Mouse (Mus musculus) MEL (cell line): ENCODE results near the gene Arid5a. TPM values are rescaled to one million over a fixed set of nuclear protein-coding genes. Genes with fewer than 3 reads are reported as not detected.

ENCODE experiments used
- DNase-seq: peaks from one replicate; pipeline ENCODE4 v3.0.0; 2011; ENCODE audit warnings: low read depth, low spot score
- H3K27ac ChIP-seq: 2 replicates; pipeline ENCODE4 v1.5.1; 2012; ENCODE audit warnings: low read depth, mild to moderate bottlenecking, control low read depth, low read length, moderate library complexity; ENCODE audit not compliant: control insufficient read depth
- H3K27me3 ChIP-seq, 2 experiments: fragments of 150-350 bp in 1 of 2; sonication (generic) in 1 of 2; 2 replicates each; pipeline ENCODE4 v1.6.1; 2012; ENCODE audit warnings: low read length in 2 of 2, mild to moderate bottlenecking in 2 of 2, improper control_type of control experiment in 1 of 2, moderate library complexity in 1 of 2; ENCODE audit not compliant: insufficient read depth in 2 of 2, control insufficient read depth in 1 of 2
- H3K36me3 ChIP-seq, 2 experiments: 2 replicates each; pipeline ENCODE4 v1.6.1; 2012 to 2014; ENCODE audit warnings: low read length in 2 of 2, improper control_type of control experiment in 1 of 2, inconsistent platforms in 1 of 2, mild to moderate bottlenecking in 1 of 2; ENCODE audit not compliant: insufficient read depth in 2 of 2, control insufficient read depth in 1 of 2
- H3K4me1 ChIP-seq, 2 experiments: fragments of 150-350 bp in 1 of 2; sonication (generic) in 1 of 2; 2 replicates each; pipeline ENCODE4 v1.6.1; 2012; ENCODE audit warnings: low read length in 2 of 2, improper control_type of control experiment in 1 of 2, mild to moderate bottlenecking in 1 of 2; ENCODE audit not compliant: insufficient read depth in 2 of 2, control insufficient read depth in 1 of 2
- H3K4me3 ChIP-seq, 2 experiments: fragments of 150-350 bp in 1 of 2; sonication (generic) in 1 of 2; 2 replicates each; pipeline ENCODE4 v1.5.1; 2012; ENCODE audit warnings: low read depth in 2 of 2, low read length in 2 of 2, mild to moderate bottlenecking in 2 of 2, moderate library complexity in 2 of 2, control low read depth in 1 of 2, improper control_type of control experiment in 1 of 2; ENCODE audit not compliant: control insufficient read depth in 1 of 2, insufficient read depth in 1 of 2
- H3K79me2 ChIP-seq: 2 replicates; pipeline ENCODE4 v1.6.1; 2012; ENCODE audit warnings: mild to moderate bottlenecking, low read length, moderate library complexity; ENCODE audit not compliant: control insufficient read depth, poor library complexity, insufficient read depth
- H3K9ac ChIP-seq: 2 replicates; pipeline ENCODE4 v1.6.1; 2012; ENCODE audit warnings: low read depth, mild to moderate bottlenecking, control low read depth, low read length, moderate library complexity; ENCODE audit not compliant: control insufficient read depth, poor library complexity, severe bottlenecking
- H3K9me3 ChIP-seq: fragments of 150-350 bp; sonication (generic); replicated peaks from 2 replicates; pipeline ENCODE4 v1.6.1; 2012; ENCODE audit warnings: mild to moderate bottlenecking, low read length, improper control_type of control experiment, moderate library complexity; ENCODE audit not compliant: insufficient read depth
- BHLHE40 ChIP-seq: IDR thresholded peaks from 2 replicates; pipeline ENCODE4 v1.6.1; 2012; ENCODE audit warnings: low read depth, mild to moderate bottlenecking, inconsistent platforms, low read length, improper control_type of control experiment, borderline replicate concordance
- CHD1 ChIP-seq: IDR thresholded peaks from 2 replicates; pipeline ENCODE4 v1.6.1; 2012; ENCODE audit warnings: low read depth, mild to moderate bottlenecking, inconsistent platforms, low read length, improper control_type of control experiment
- CHD2 ChIP-seq: IDR thresholded peaks from 2 replicates; pipeline ENCODE4 v1.6.1; 2011; ENCODE audit warnings: low read length, improper control_type of control experiment
- E2F4 ChIP-seq: IDR thresholded peaks from 2 replicates; pipeline ENCODE4 v1.6.1; 2011; ENCODE audit warnings: low read depth, low read length, improper control_type of control experiment, borderline replicate concordance
- ELF1 ChIP-seq: IDR thresholded peaks from 2 replicates; pipeline ENCODE4 v1.6.1; 2014; ENCODE audit warnings: low read depth, mild to moderate bottlenecking, inconsistent platforms, low read length, improper control_type of control experiment, moderate library complexity
- EP300 ChIP-seq, 2 experiments: IDR thresholded peaks; 2 replicates each; pipeline ENCODE4 v1.6.1; 2011; ENCODE audit warnings: improper control_type of control experiment in 2 of 2, low read length in 2 of 2, low read depth in 1 of 2, mild to moderate bottlenecking in 1 of 2
- ETS1 ChIP-seq: IDR thresholded peaks from 2 replicates; pipeline ENCODE4 v1.6.1; 2012; ENCODE audit warnings: low read depth, mild to moderate bottlenecking, inconsistent platforms, low read length, improper control_type of control experiment, moderate library complexity
- GATA1 ChIP-seq: IDR thresholded peaks from 2 replicates; pipeline ENCODE4 v1.6.1; 2011; ENCODE audit warnings: low read depth, low read length, improper control_type of control experiment
- HCFC1 ChIP-seq: IDR thresholded peaks from 2 replicates; pipeline ENCODE4 v1.6.1; 2012; ENCODE audit warnings: low read depth, mild to moderate bottlenecking, inconsistent platforms, low read length, improper control_type of control experiment, moderate library complexity
- MAFK ChIP-seq: IDR thresholded peaks from 2 replicates; pipeline ENCODE4 v1.6.1; 2011; ENCODE audit warnings: low read depth, mild to moderate bottlenecking, low read length, improper control_type of control experiment, borderline replicate concordance
- MAX ChIP-seq: IDR thresholded peaks from 2 replicates; pipeline ENCODE4 v1.6.1; 2011; ENCODE audit warnings: low read length, improper control_type of control experiment
- MAZ ChIP-seq: IDR thresholded peaks from 2 replicates; pipeline ENCODE4 v1.6.1; 2012; ENCODE audit warnings: low read depth, mild to moderate bottlenecking, inconsistent platforms, low read length, improper control_type of control experiment
- MXI1 ChIP-seq: IDR thresholded peaks from 2 replicates; pipeline ENCODE4 v1.6.1; 2011; ENCODE audit warnings: mild to moderate bottlenecking, low read depth, low read length, improper control_type of control experiment
- MYC ChIP-seq: IDR thresholded peaks from 2 replicates; pipeline ENCODE4 v1.6.1; 2011; ENCODE audit warnings: low read depth, mild to moderate bottlenecking, low read length, improper control_type of control experiment, moderate library complexity
- NELFE ChIP-seq: IDR thresholded peaks from 2 replicates; pipeline ENCODE4 v1.6.1; 2011; ENCODE audit warnings: low read depth, low read length, improper control_type of control experiment
- NRF1 ChIP-seq: IDR thresholded peaks from 2 replicates; pipeline ENCODE4 v1.6.1; 2014; ENCODE audit warnings: low read depth, mild to moderate bottlenecking, inconsistent platforms, low read length, improper control_type of control experiment, moderate library complexity; ENCODE audit not compliant: poor library complexity, insufficient read depth, severe bottlenecking
- POLR2AphosphoS2 ChIP-seq: IDR thresholded peaks from 2 replicates; pipeline ENCODE4 v1.6.1; 2011; ENCODE audit warnings: low read length, improper control_type of control experiment
- POLR2AphosphoS5 ChIP-seq: IDR thresholded peaks from 2 replicates; pipeline ENCODE4 v1.6.1; 2012; ENCODE audit warnings: low read depth, borderline replicate concordance, mild to moderate bottlenecking, inconsistent platforms, low read length, moderate library complexity, mixed read lengths
- RAD21 ChIP-seq: IDR thresholded peaks from 2 replicates; pipeline ENCODE4 v1.6.1; 2011; ENCODE audit warnings: mild to moderate bottlenecking, low read depth, low read length, improper control_type of control experiment
- TAL1 ChIP-seq: IDR thresholded peaks from 2 replicates; pipeline ENCODE4 v1.6.1; 2012; ENCODE audit warnings: mild to moderate bottlenecking, inconsistent platforms, low read length, moderate library complexity, mixed read lengths
- TCF12 ChIP-seq: IDR thresholded peaks from 2 replicates; pipeline ENCODE4 v1.6.1; 2014; ENCODE audit warnings: low read depth, mild to moderate bottlenecking, inconsistent platforms, low read length, improper control_type of control experiment, moderate library complexity
- UBTF ChIP-seq: IDR thresholded peaks from 2 replicates; pipeline ENCODE4 v1.6.1; 2012; ENCODE audit warnings: low read depth, mild to moderate bottlenecking, inconsistent platforms, low read length, improper control_type of control experiment, moderate library complexity, borderline replicate concordance; ENCODE audit not compliant: insufficient read depth
- USF1 ChIP-seq: IDR thresholded peaks from 2 replicates; pipeline ENCODE4 v1.6.1; 2014; ENCODE audit warnings: low read depth, mild to moderate bottlenecking, inconsistent platforms, low read length, improper control_type of control experiment, moderate library complexity
- USF2 ChIP-seq, 2 experiments: IDR thresholded peaks; 2 replicates each; pipeline ENCODE4 v1.6.1; 2011 to 2012; ENCODE audit warnings: improper control_type of control experiment in 2 of 2, low read length in 2 of 2, borderline replicate concordance in 1 of 2, inconsistent platforms in 1 of 2, low read depth in 1 of 2, mild to moderate bottlenecking in 1 of 2; ENCODE audit not compliant: insufficient read depth in 1 of 2
- ZKSCAN1 ChIP-seq: IDR thresholded peaks from 2 replicates; pipeline ENCODE4 v1.6.1; 2012; ENCODE audit warnings: low read depth, mild to moderate bottlenecking, inconsistent platforms, low read length, improper control_type of control experiment, moderate library complexity
- polyA plus RNA-seq, 2 experiments: library from polyadenylated mRNA; stranded (reverse) in 1 of 2; unstranded in 1 of 2; fragments of >175 nt in 1 of 2; fragments of >200 nt in 1 of 2; gene quantifications; 2 replicates each; pipeline versions ENCODE4 v1.2.1 to v1.2.4; 2012; ENCODE audit warnings: low replicate concordance in 2 of 2, low read depth in 1 of 2; ENCODE audit not compliant: insufficient read length in 2 of 2, insufficient read depth in 1 of 2, missing spikeins in 1 of 2
- total RNA-seq: library from RNA; depleted of rRNA; stranded (reverse); fragments of 300-350 nt; gene quantifications from 2 replicates; pipeline ENCODE4 v1.2.3, GENCODE M21; 2012

Arid5a gene
- total and polyA plus RNA-seq, 3 experiments, result 4.2 to 9.0 TPM; not detected in 1

DNA sequence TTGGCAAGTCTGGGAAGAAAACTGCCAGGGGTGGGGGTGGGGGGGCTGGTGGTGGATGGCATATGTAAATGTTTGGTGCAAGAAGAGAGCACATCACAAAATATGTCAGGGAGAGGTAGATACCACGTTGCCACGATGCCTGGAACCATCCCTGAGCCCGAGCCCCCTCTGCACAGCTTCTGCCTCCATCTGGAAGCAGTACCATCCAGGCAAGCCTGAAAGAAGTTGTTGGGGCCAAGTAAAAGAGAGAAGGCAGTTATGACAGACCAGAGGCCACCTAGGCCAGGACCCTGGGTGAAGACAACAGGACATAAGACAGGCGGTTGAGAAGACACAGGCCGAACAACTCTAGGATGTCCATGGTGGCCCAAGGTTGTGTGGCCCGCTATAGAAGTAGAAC is 7.0 kb upstream of the Arid5a start:
- H3K4me3 ChIP-seq, result no peak overlapping the region
- peaks cover 1 to 3% of the 10 kb centered on the region in 2 experiments; a peak in 2 of 4 replicates for H3K27me3 ChIP-seq
- H3K4me1 ChIP-seq, result no peaks in the 10 kb centered on the region
- no peak overlapping the region for H3K9ac ChIP-seq
- no peak for TF ChIP-seq RAD21
- TF ChIP-seq TCF12, result no peak
- no peak for TF ChIP-seq EP300 (IDR thresholded peaks at IDR 0.05; ENCODE audit: low read depth in 1 of 2, low read length in 2 of 2)
- TF ChIP-seq TAL1, result no peak
- no peak for TF ChIP-seq MAFK
- no peak for TF ChIP-seq USF1
- TF ChIP-seq UBTF, result no peak
- TF ChIP-seq ELF1, result no peak
- no peak for TF ChIP-seq ZKSCAN1
- TF ChIP-seq NELFE, result no peak
- TF ChIP-seq USF2 (IDR thresholded peaks at IDR 0.05; ENCODE audit: borderline replicate concordance in 1 of 2, insufficient read depth in 1 of 2, low read depth in 1 of 2, low read length in 2 of 2), result no peak
- no peak for TF ChIP-seq BHLHE40
- no peak for TF ChIP-seq GATA1
- TF ChIP-seq HCFC1, result no peak
- no peak for TF ChIP-seq POLR2AphosphoS5
- no peak for TF ChIP-seq CHD1
- TF ChIP-seq E2F4, result no peak
- H3K79me2 ChIP-seq, result no peaks in the 10 kb centered on the region
- H3K36me3 ChIP-seq, result no peaks in the 10 kb centered on the region
- H3K9me3 ChIP-seq, result no peaks in the 10 kb centered on the region
- H3K27ac ChIP-seq, result no peak overlapping the region
- DNase-seq, result no peak

GRCm38 (mm10) chr1:36302273-36302672 is 5.3 kb upstream of the Arid5a start:
- peaks cover 0 to 5% of the 10 kb centered on the region in 2 experiments; a peak in 2 of 4 replicates for H3K36me3 ChIP-seq
- H3K27ac ChIP-seq, result no peak overlapping the region
- H3K27me3 ChIP-seq, result peaks cover 0 to 1% of the 10 kb centered on the region in 2 experiments; a peak in 2 of 4 replicates
- H3K79me2 ChIP-seq, result no peaks in the 10 kb centered on the region; the same call in 1 of the 2 replicates
- H3K9me3 ChIP-seq, result no peaks in the 10 kb centered on the region
- H3K4me1 ChIP-seq, result peaks cover 0 to 5% of the 10 kb centered on the region in 2 experiments; a peak in 3 of 4 replicates
- H3K9ac ChIP-seq, result no peak overlapping the region
- H3K4me3 ChIP-seq, result no peak overlapping the region
- DNase-seq, result no peak
- TF ChIP-seq USF2 (IDR thresholded peaks at IDR 0.05; ENCODE audit: borderline replicate concordance in 1 of 2, insufficient read depth in 1 of 2, low read depth in 1 of 2, low read length in 2 of 2) (no peak), MXI1 (no peak), MAZ (no peak), TAL1 (no peak), ETS1 (no peak), EP300 (IDR thresholded peaks at IDR 0.05; ENCODE audit: low read depth in 1 of 2, low read length in 2 of 2) (no peak), NELFE (no peak), POLR2AphosphoS2 (no peak), MYC (no peak), NRF1 (no peak), CHD2 (no peak), CHD1 (no peak), BHLHE40 (no peak), E2F4 (no peak), MAX (no peak), ELF1 (no peak), POLR2AphosphoS5 (no peak)
